Mouse (Mus musculus): ENCODE measurements around the gene Brwd1.
A peak's percentile ranks its signal among the peaks of the same experiment; 100 is the strongest.
"Not testable (repeated sequence)": the region's sequence is repeated elsewhere in the genome, so short reads cannot be mapped to it uniquely, and the experiment has no call there.

Brwd1 gene

GRCm38 (mm10) chr16:96082301-96083178, at the start of gene Brwd1:
Gene Brwd1 (minus strand): TSS chr16:96082526.
- DNase-seq (ENCODE audit: low spot score), result peak; percentile 91

GRCm38 (mm10) chr16:96128466-96128865, 46.1 kb upstream of the Brwd1 start:
- peak; percentile 40 for DNase-seq (ENCODE audit: low spot score)

GRCm38 (mm10) chr16:96127657-96128344, 45.5 kb upstream of the Brwd1 start, which contains the start of gene Hmgn1:
Gene Hmgn1 (minus strand): TSS chr16:96127729.
- peak; percentile 97 for DNase-seq (ENCODE audit: low spot score)

GRCm38 (mm10) chr16:96127288-96127656, 44.9 kb upstream of the Brwd1 start:
- no peak for DNase-seq (ENCODE audit: low spot score)

GRCm38 (mm10) chr16:96126684-96127171, 44.4 kb upstream of the Brwd1 start:
- peak; percentile 62 for DNase-seq (ENCODE audit: low spot score)

GRCm38 (mm10) chr16:96120022-96120623, 37.8 kb upstream of the Brwd1 start:
- no peak for DNase-seq (ENCODE audit: low spot score)

GRCm38 (mm10) chr16:96114729-96115128, 32.4 kb upstream of the Brwd1 start:
- DNase-seq (ENCODE audit: low spot score), result no peak

GRCm38 (mm10) chr16:96112769-96113168, 30.4 kb upstream of the Brwd1 start:
- DNase-seq (ENCODE audit: low spot score), result no peak

- no peak for DNase-seq (ENCODE audit: low spot score)
Observed at GRCm38 (mm10) chr16:96110655-96111345, 28.5 kb upstream of the Brwd1 start.

GRCm38 (mm10) chr16:96109673-96110072, 27.3 kb upstream of the Brwd1 start:
- no peak for DNase-seq (ENCODE audit: low spot score)

- DNase-seq (ENCODE audit: low spot score), result peak; percentile 61
Observed at GRCm38 (mm10) chr16:96103036-96103435, 20.7 kb upstream of the Brwd1 start.

GRCm38 (mm10) chr16:96097811-96098210, 15.5 kb upstream of the Brwd1 start:
- DNase-seq (ENCODE audit: low spot score), result not testable (repeated sequence)

- no peak for DNase-seq (ENCODE audit: low spot score)
Observed at GRCm38 (mm10) chr16:96095966-96096365, 13.6 kb upstream of the Brwd1 start.

- DNase-seq (ENCODE audit: low spot score), result no peak
Observed at GRCm38 (mm10) chr16:96091515-96092504, 9.5 kb upstream of the Brwd1 start.

- peak; percentile 22 for DNase-seq (ENCODE audit: low spot score)
Observed at GRCm38 (mm10) chr16:96088120-96088519, 5.8 kb upstream of the Brwd1 start.

GRCm38 (mm10) chr16:96087436-96087835, 5.1 kb upstream of the Brwd1 start:
- DNase-seq (ENCODE audit: low spot score), result no peak

- DNase-seq (ENCODE audit: low spot score), result no peak
Observed at GRCm38 (mm10) chr16:96087001-96087400, 4.7 kb upstream of the Brwd1 start.

- DNase-seq (ENCODE audit: low spot score), result no peak
Observed at GRCm38 (mm10) chr16:96085597-96085996, 3.3 kb upstream of the Brwd1 start.

- DNase-seq (ENCODE audit: low spot score), result no peak
Observed at GRCm38 (mm10) chr16:96083179-96083646, 887 bp upstream of the Brwd1 start.

GRCm38 (mm10) chr16:96081742-96082241, 534 bp downstream of the Brwd1 start:
- DNase-seq (ENCODE audit: low spot score), result no peak

Measured in embryo, embryonic 10.5 days (tissue).